Mouse (Mus musculus) ovary, postnatal 10 days (tissue): ENCODE measurements around the gene Hist1h3a.
"Not testable (repeated sequence)": the region's sequence is repeated elsewhere in the genome, so short reads cannot be mapped to it uniquely, and the experiment has no call there.

Experiments
- DNase-seq: peaks from one replicate; pipeline ENCODE4 v3.0.0; 2022; ENCODE audit warnings: low spot score

Hist1h3a gene

DNA sequence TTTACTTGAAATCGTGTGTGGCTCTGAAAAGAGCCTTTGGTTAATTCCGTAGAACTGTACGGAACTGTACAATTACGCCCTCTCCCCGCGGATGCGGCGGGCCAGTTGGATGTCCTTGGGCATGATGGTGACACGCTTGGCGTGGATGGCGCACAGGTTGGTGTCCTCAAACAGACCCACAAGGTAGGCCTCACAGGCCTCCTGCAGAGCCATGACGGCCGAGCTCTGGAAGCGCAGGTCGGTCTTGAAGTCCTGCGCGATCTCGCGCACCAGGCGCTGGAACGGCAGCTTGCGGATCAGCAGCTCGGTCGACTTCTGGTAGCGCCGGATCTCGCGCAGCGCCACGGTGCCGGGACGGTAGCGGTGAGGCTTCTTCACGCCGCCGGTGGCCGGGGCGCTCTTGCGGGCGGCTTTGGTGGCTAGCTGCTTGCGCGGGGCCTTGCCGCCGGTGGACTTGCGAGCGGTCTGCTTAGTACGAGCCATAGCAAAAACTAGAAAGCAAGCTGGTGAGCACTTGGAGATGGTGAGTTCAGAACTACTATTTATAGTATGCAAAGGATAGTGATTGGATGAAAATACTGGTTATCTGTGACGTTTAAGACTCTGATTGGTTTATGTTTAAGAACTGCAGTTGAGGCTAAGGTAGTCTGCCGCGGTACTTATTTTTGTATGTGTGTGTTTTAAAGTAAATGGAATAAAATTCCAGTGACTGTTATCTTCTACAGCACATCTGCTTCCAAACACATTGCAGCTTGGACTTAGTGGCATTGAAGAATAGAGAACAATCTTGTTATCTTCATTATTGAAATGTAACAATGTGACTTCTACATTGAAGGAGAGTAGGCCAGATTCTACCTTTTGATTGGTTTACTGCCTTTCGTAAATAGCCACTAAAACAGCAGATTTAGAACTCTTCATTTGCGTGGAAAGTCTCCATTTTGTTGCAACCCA, at the start of gene Hist1h3a:
Gene Hist1h3a, minus strand, starts transcription at position 516 of the 951 bp plus-strand sequence.
- DNase-seq: not testable (repeated sequence)

DNA sequence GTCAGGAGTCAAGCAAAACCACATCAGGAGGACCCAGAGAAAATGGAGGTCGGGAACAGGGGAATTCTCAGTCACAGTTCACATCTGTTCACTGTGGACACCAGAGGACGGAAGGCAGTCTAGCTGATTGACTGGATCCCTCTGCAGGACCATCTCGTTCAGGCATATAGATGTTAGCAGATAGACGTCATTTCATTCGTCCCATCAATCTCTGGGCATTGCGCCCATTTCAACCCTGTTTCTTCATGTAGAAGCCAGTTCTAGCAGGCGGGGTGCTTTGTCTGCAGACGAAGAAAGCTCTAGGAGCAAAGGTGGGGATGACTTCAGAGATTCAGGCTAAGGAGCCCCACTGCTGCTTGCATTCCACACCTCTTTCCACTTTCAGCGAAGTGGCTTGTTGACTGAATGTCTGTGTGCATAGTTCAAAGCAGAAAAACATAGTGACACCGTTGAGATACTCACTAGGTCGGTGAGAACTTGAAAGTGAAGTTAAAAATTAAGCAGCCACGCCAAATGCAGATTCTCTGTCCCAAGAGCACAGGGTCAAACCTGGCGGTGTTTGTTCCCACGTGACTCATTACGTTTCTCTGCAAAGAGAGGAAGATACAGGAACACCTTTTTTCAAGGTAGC, 44.4 kb upstream of the Hist1h3a start, which contains the start of gene Slc17a2:
Gene Slc17a2, plus strand, starts transcription at position 572 of the 631 bp plus-strand sequence.
- no peak for DNase-seq

DNA sequence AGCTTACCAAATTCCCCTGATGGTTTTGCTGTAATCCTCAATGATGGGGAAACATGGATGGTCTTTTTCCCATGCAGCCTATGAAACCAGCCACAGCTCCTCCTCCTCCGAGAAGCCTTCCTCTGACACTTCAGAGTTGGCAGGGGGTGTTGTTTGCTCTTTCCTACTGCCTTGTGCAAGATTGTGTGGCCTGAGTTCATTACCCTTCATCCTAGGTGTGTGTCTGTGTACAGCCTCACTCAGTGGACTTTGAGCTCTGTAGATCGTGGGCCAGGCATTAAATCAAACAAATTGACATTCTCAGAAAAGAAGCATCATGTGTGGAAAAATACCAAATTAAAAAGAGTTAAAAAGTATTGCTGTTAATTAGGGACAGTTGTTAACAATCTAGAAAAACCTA, 42.3 kb upstream of the Hist1h3a start:
- no peak for DNase-seq

DNA sequence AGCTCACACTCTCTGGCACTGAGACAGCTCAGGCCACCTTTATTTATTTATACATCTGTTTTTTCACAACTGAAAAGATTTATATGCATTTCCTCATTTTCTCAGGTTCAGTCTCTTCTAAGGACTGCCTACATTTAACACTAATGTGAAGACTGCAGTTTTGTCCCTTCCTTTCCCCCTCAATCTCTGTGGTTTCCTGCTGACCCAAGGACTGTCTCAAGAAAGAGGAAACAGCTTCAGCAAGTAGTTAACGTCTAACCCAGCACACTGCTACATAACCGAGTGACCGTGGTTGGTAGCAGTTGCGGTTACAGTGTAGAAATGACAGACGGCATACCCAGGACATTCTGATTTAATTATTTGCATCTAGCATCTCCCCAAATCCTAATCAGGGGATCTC, 37.2 kb upstream of the Hist1h3a start:
- no peak for DNase-seq

- DNase-seq: no peak
These were observed 30.3 kb upstream of the Hist1h3a start for GRCm38 (mm10) chr13:23792520-23792919.

GRCm38 (mm10) chr13:23779025-23779424, 16.8 kb upstream of the Hist1h3a start:
- no peak for DNase-seq

GRCm38 (mm10) chr13:23778339-23778738, 16.2 kb upstream of the Hist1h3a start:
- no peak for DNase-seq

DNA sequence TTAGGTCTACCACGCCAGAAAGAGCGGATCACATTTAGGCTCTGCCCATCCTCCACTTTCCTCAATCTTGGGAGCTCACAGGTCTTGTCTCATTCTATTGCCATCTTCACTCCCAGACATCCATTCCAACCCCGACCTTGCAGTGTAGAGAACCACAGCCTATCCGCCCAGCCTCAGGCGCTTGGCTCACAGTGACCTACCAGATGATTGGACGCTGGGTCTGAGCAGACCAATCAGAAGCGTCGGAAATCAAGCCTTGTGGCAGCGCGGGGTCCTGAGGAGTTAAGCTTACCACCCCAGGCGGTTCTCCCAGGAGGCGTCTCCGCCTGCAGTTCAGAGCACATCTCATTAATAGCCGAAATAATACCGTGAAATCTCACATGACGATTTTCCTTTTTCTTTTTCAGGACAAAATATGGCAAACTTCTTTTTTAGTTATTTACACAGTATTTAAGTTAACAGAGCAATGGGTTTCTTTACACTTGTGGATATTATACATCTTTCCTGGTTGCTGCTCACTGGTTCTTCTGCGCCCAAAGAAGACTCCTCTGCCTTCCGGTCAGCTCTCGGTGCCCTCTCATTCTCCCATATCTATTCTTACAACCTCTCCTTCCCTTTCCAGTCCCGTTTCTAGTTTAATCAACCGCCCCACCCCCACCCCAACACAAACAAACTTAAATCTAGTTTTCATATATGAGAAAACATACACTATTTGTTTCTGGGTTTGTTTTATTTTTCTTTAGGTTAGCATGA, 10.6 kb upstream of the Hist1h3a start:
- no peak for DNase-seq

GRCm38 (mm10) chr13:23769613-23770012, 7.4 kb upstream of the Hist1h3a start, which contains the start of gene Trim38:
Gene Trim38 (plus strand): TSS chr13:23769913.
- not testable (repeated sequence) for DNase-seq

DNA sequence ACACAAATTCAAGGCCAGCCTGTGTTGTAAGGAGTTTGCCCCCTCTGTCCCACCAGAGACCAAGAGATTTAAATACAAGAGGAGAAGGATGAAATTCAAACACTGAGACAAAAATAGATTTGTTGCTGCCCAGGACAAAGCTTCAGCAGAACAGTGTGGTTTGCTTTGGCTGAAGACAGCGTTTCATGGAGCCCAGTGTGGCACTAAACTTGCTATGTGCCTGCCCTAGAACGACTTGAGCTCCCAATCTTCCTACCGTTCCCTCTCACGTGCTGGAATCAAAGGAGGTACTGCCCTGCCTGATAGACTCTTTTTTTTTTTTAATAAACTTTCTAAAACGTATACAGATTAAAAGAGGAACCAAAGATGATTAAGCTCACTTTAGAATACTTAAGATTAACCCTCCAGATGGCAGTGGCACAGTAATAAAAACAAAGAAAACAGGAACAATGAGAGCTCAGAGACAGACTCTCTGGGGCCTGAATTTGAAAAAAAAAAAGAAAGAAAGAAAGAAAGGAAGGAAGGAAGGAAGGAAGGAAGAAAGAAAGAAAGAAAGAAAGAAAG, 6.7 kb upstream of the Hist1h3a start:
- DNase-seq: no peak

- DNase-seq: no peak
These were observed 4.6 kb upstream of the Hist1h3a start for GRCm38 (mm10) chr13:23766772-23767171.

DNA sequence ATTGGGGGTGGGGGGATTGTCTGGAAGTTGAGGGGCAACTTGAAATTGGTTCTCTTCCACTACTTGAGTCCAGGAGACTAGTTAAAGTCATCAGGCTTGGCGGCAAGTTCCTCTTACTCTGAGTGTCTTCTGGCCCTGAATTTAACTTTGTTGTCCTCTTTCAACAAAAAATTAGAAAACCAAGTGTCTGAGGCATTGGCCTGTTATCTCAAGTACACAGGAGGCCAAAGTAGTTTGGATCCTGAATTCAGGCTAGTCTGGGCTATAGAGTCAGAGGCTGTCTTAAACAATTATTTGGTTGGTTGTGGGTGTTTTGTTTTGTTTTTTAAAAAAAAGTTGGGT, 3.0 kb upstream of the Hist1h3a start:
- DNase-seq: no peak

DNA sequence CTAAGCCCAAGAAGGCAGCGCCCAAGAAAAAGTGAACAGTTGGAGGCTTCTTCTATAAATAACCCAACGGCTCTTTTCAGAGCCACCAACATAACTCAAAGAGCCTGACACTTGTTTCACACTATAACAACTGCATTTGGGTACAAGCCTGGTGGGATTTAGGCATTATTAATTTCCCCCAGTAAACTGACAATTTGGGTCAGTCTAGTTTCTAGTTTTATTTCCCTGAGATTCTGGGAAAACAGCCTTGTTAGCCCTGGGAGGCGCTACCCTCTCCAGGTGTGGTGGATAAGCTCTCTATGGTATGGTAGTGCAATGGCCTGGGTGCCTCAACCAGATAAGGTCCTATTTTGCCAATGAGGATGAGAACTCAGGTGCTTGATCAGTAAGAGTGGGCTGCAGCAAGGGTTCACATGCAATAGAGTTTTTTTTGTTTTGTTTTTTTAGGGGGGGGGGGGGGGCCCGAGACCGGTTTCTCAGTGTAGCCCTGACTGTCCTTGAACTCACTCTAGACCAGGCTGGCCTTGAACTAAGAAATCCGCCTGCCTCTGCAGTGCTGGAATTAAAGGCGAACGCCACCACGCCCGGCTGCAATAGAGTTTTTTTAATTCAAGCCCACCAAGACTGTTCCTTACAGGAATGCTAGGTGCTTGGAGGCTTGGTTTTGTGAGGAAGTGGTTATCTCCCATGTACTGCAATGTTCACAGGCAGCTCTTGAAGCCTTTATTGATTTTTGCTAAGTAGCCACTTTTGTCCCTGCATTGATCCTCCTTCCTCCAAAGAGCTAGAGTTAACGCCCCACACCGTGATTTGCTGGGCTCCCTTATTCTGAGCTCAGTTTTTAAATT, 2.4 kb upstream of the Hist1h3a start:
- no peak for DNase-seq

GRCm38 (mm10) chr13:23763586-23764323, 1.6 kb upstream of the Hist1h3a start, which contains the start of gene Hist1h1a:
Gene Hist1h1a (plus strand): TSS chr13:23763666.
- DNase-seq: peak; percentile 62

- no peak for DNase-seq
These were observed 1.0 kb upstream of the Hist1h3a start for GRCm38 (mm10) chr13:23763242-23763585.

DNA sequence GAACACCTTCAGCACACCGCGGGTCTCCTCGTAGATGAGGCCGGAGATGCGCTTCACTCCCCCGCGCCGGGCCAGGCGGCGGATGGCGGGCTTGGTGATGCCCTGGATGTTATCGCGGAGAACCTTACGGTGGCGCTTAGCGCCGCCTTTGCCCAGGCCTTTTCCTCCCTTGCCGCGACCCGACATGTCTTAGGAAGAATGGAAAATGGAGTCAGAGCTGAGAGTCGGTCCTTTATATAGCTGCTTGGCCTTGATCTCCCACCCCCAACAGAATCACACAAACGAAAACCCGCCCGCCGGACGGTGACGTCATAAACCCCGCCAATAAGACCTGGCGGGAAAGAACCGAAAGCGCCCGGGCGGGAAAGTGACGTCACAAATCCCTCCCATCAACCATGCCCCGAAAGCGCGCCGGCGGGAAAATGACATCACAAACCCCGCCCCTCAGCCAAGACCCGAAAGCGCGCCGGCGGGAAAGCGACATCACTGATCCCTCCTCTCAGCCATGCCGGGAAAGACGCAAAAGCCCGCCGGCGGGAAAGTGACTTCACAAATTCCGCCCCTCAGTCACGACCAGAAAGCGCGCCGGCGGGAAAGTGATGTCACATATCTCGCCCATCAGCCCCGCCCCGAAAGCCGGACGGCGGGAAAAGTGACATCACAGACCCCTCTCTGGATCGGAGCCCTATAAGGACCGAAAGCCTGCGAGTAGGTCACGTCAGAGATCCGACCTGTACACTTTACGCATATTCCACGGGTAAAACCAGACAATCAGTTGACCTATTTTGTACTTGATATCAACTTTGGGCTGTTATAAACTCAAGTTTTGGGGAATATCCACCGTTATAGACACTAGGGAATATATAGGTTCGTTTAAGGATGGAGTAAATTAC, 968 bp downstream of the Hist1h3a start, which contains the start of gene Hist1h4a:
Gene Hist1h4a, minus strand, starts transcription at position 259 of the 893 bp plus-strand sequence.
- DNase-seq: peak; percentile 93

- DNase-seq: no peak
These were observed 1.8 kb downstream of the Hist1h3a start for GRCm38 (mm10) chr13:23760240-23760971.

DNA sequence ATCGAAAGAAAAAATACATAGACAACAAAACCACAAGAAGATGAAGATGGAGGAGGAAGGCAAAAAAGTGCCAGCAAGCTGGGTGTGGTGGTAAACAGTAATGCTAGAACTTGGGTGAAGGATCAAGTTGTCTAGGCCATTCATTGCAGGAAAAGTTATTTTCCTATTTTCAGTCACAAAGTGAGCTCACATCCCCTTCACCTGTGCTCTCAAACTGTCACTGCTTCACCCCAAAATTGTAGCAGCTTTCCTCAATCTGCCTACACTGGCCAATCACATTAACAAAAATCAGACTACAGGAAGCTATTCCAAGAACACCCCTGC, 2.3 kb downstream of the Hist1h3a start:
- DNase-seq: no peak
